Mouse (Mus musculus) midbrain, embryonic 13.5 days (tissue): Measurements from ENCODE around the gene Exoc4. TPM values are rescaled to one million over a fixed set of nuclear protein-coding genes. Genes with fewer than 3 reads are reported as not detected.

Experiments
- ATAC-seq: fragments of 200-750 bp; cut with Nextera tagmentation; 2 replicates; pipeline ENCODE4 v1.8.0; 2017; ENCODE audit warnings: mild to moderate bottlenecking, moderate TSS enrichment, moderate library complexity
- H3K27ac ChIP-seq: fragments of 300-500 bp; sonication (generic); 2 replicates; pipeline ENCODE4 v1.5.1; 2015; ENCODE audit warnings: inconsistent platforms, mild to moderate bottlenecking, moderate library complexity
- H3K27me3 ChIP-seq: fragments of 300-500 bp; sonication (generic); 2 replicates; pipeline ENCODE4 v1.6.1; 2015; ENCODE audit warnings: mild to moderate bottlenecking, inconsistent platforms
- H3K36me3 ChIP-seq: fragments of 300-500 bp; sonication (generic); 2 replicates; pipeline ENCODE4 v1.6.1; 2015; ENCODE audit warnings: mild to moderate bottlenecking, inconsistent platforms
- H3K4me1 ChIP-seq: fragments of 300-500 bp; sonication (generic); replicated peaks from 2 replicates; pipeline ENCODE4 v1.6.1; 2015; ENCODE audit warnings: inconsistent platforms
- H3K4me2 ChIP-seq: fragments of 300-500 bp; sonication (generic); replicated peaks from 2 replicates; pipeline ENCODE4 v1.6.1; 2015; ENCODE audit warnings: moderate library complexity, mild to moderate bottlenecking, inconsistent platforms
- H3K4me3 ChIP-seq: fragments of 300-500 bp; sonication (generic); replicated peaks from 2 replicates; pipeline ENCODE4 v1.5.1; 2015; ENCODE audit warnings: mild to moderate bottlenecking, inconsistent platforms
- H3K9ac ChIP-seq: fragments of 300-500 bp; sonication (generic); replicated peaks from 2 replicates; pipeline ENCODE4 v1.6.1; 2015; ENCODE audit warnings: mild to moderate bottlenecking, inconsistent platforms
- H3K9me3 ChIP-seq: fragments of 300-500 bp; sonication (generic); 2 replicates; pipeline ENCODE4 v1.6.1; 2016; ENCODE audit warnings: mild to moderate bottlenecking, inconsistent platforms
- WGBS: fragments of 180-500 bp; shearing (Covaris S2); methylation state at CpG from one replicate; pipeline ENCODE4 v1.1.7; 2015; 5-methylcytosine and 5-hydroxymethylcytosine counted together
- polyA plus RNA-seq: library from polyadenylated mRNA; unstranded; fragments of >200 nt; fragmentation: Nextera tagmentation; extraction: Ambion mirVana; gene quantifications from 2 replicates; pipeline ENCODE4 v1.2.1, GENCODE M21; 2015

Exoc4 gene
- polyA plus RNA-seq, 1 experiment from 2014 or later, result 50.7 TPM

GRCm38 (mm10) chr6:33489788-33490187, 240.9 kb downstream of the Exoc4 start:
- H3K4me1 ChIP-seq, result no peaks in the 10 kb centered on the region
- H3K27ac ChIP-seq, result no peak overlapping the region
- no peak overlapping the region for H3K4me2 ChIP-seq
- no peak for ATAC-seq
- H3K9ac ChIP-seq, result no peak overlapping the region
- WGBS, result 95% methylated on average over 2 of the region's 2 CpGs
- no peak overlapping the region for H3K4me3 ChIP-seq
- no peaks in the 10 kb centered on the region for H3K9me3 ChIP-seq
- no peaks in the 10 kb centered on the region for H3K27me3 ChIP-seq
- no peaks in the 10 kb centered on the region for H3K36me3 ChIP-seq

- Histone ChIP-seq H3K27ac (no peak overlapping the region), H3K4me2 (no peak overlapping the region), H3K36me3 (no peaks in the 10 kb centered on the region), H3K27me3 (no peaks in the 10 kb centered on the region), H3K9ac (no peak overlapping the region), H3K4me1 (peaks cover 15% of the 10 kb centered on the region), H3K9me3 (no peaks in the 10 kb centered on the region), H3K4me3 (no peak overlapping the region)
- WGBS, result 58% methylated on average over 6 of the region's 6 CpGs
- ATAC-seq, result no peak
These were observed 247.4 kb downstream of the Exoc4 start for GRCm38 (mm10) chr6:33496141-33496855.

GRCm38 (mm10) chr6:33497348-33497747, 248.5 kb downstream of the Exoc4 start:
- H3K9ac ChIP-seq, result no peak overlapping the region
- H3K9me3 ChIP-seq, result no peaks in the 10 kb centered on the region
- peaks cover 15% of the 10 kb centered on the region for H3K4me1 ChIP-seq
- no peak overlapping the region for H3K27ac ChIP-seq
- no peaks in the 10 kb centered on the region for H3K36me3 ChIP-seq
- no peak overlapping the region for H3K4me2 ChIP-seq
- no peaks in the 10 kb centered on the region for H3K27me3 ChIP-seq
- H3K4me3 ChIP-seq, result no peak overlapping the region
- 0 out of 2 replicates have a peak, but pooled peaks have one; percentile 30 for ATAC-seq

GRCm38 (mm10) chr6:33502388-33502787, 253.5 kb downstream of the Exoc4 start:
- Histone ChIP-seq H3K36me3 (no peaks in the 10 kb centered on the region), H3K9ac (no peak overlapping the region), H3K9me3 (no peaks in the 10 kb centered on the region), H3K27ac (no peak overlapping the region), H3K4me1 (peaks cover 7% of the 10 kb centered on the region), H3K27me3 (no peaks in the 10 kb centered on the region), H3K4me2 (no peak overlapping the region), H3K4me3 (no peak overlapping the region)
- ATAC-seq, result no peak
- WGBS, result 49% methylated on average over 4 of the region's 4 CpGs

- Histone ChIP-seq H3K27me3 (no peaks in the 10 kb centered on the region), H3K36me3 (no peaks in the 10 kb centered on the region), H3K9me3 (no peaks in the 10 kb centered on the region), H3K4me2 (no peak overlapping the region), H3K4me1 (peaks cover 5% of the 10 kb centered on the region; the same call in 1 of the 2 replicates), H3K4me3 (no peak overlapping the region), H3K27ac (no peak overlapping the region), H3K9ac (no peak overlapping the region)
- 86% methylated on average over 3 of the region's 3 CpGs for WGBS
- no peak for ATAC-seq
These were observed 254.5 kb downstream of the Exoc4 start for GRCm38 (mm10) chr6:33503381-33503780.

- Histone ChIP-seq H3K4me2 (no peak overlapping the region), H3K4me3 (no peak overlapping the region), H3K4me1 (peaks cover 5% of the 10 kb centered on the region; the same call in 1 of the 2 replicates), H3K36me3 (0 out of 2 replicates have a peak, but pooled peaks cover 6% of the 10 kb centered on the region), H3K27me3 (no peaks in the 10 kb centered on the region), H3K9ac (no peak overlapping the region), H3K9me3 (no peaks in the 10 kb centered on the region), H3K27ac (no peak overlapping the region)
- no peak for ATAC-seq
These were observed 258.2 kb downstream of the Exoc4 start for GRCm38 (mm10) chr6:33507134-33507533.

GRCm38 (mm10) chr6:33515391-33515790, 266.5 kb downstream of the Exoc4 start:
- H3K27me3 ChIP-seq, result no peaks in the 10 kb centered on the region
- H3K27ac ChIP-seq, result no peak overlapping the region; the same call in 1 of the 2 replicates
- H3K36me3 ChIP-seq, result 0 out of 2 replicates have a peak, but pooled peaks cover 6% of the 10 kb centered on the region
- H3K4me1 ChIP-seq, result peaks cover 7% of the 10 kb centered on the region; the same call in 1 of the 2 replicates
- no peak for ATAC-seq
- H3K9ac ChIP-seq, result no peak overlapping the region
- no peak overlapping the region for H3K4me3 ChIP-seq
- WGBS, result 42% methylated on average over 4 of the region's 4 CpGs
- no peaks in the 10 kb centered on the region for H3K9me3 ChIP-seq
- no peak overlapping the region for H3K4me2 ChIP-seq

GRCm38 (mm10) chr6:33516798-33517197, 267.9 kb downstream of the Exoc4 start:
- Histone ChIP-seq H3K4me3 (no peak overlapping the region), H3K9ac (no peak overlapping the region), H3K27ac (no peak overlapping the region), H3K4me2 (no peak overlapping the region), H3K36me3 (no peaks in the 10 kb centered on the region), H3K27me3 (no peaks in the 10 kb centered on the region), H3K4me1 (peaks cover 7% of the 10 kb centered on the region; the same call in 1 of the 2 replicates), H3K9me3 (no peaks in the 10 kb centered on the region)
- WGBS, result 83% methylated on average over 6 of the region's 6 CpGs
- no peak for ATAC-seq

GRCm38 (mm10) chr6:33517890-33518410, 269.1 kb downstream of the Exoc4 start:
- Histone ChIP-seq H3K9ac (no peak overlapping the region), H3K9me3 (no peaks in the 10 kb centered on the region), H3K4me2 (no peak overlapping the region), H3K4me1 (peaks cover 7% of the 10 kb centered on the region; the same call in 1 of the 2 replicates), H3K36me3 (no peaks in the 10 kb centered on the region), H3K27me3 (no peaks in the 10 kb centered on the region), H3K4me3 (no peak overlapping the region), H3K27ac (no peak overlapping the region)
- WGBS, result 47% methylated on average over 5 of the region's 5 CpGs
- ATAC-seq, result no peak

GRCm38 (mm10) chr6:33525695-33526366, 276.9 kb downstream of the Exoc4 start:
- no peaks in the 10 kb centered on the region for H3K4me1 ChIP-seq
- no peak for ATAC-seq

GRCm38 (mm10) chr6:33540356-33540755, 291.5 kb downstream of the Exoc4 start:
- no peak for ATAC-seq
- no peak overlapping the region for H3K4me3 ChIP-seq
- no peak overlapping the region for H3K9ac ChIP-seq
- no peaks in the 10 kb centered on the region for H3K36me3 ChIP-seq
- H3K9me3 ChIP-seq, result no peaks in the 10 kb centered on the region
- H3K4me1 ChIP-seq, result no peaks in the 10 kb centered on the region
- no peak overlapping the region for H3K4me2 ChIP-seq
- WGBS, result 71% methylated on average over 1 of the region's 1 CpGs
- H3K27ac ChIP-seq, result no peak overlapping the region
- no peaks in the 10 kb centered on the region for H3K27me3 ChIP-seq

More at GRCm38 (mm10) chr6:33525695-33526366, 276.9 kb downstream of the Exoc4 start:
- Histone ChIP-seq H3K9ac (no peak overlapping the region), H3K36me3 (no peaks in the 10 kb centered on the region), H3K27ac (no peak overlapping the region), H3K27me3 (no peaks in the 10 kb centered on the region), H3K4me3 (no peak overlapping the region), H3K4me2 (no peak overlapping the region), H3K9me3 (no peaks in the 10 kb centered on the region)
- 82% methylated on average over 7 of the region's 7 CpGs for WGBS

GRCm38 (mm10) chr6:33542712-33543111, 293.8 kb downstream of the Exoc4 start:
- 89% methylated on average over 6 of the region's 6 CpGs for WGBS
- Histone ChIP-seq H3K4me2 (no peak overlapping the region), H3K4me3 (no peak overlapping the region), H3K4me1 (no peaks in the 10 kb centered on the region), H3K36me3 (no peaks in the 10 kb centered on the region), H3K27me3 (no peaks in the 10 kb centered on the region), H3K9me3 (no peaks in the 10 kb centered on the region; the same call in 1 of the 2 replicates), H3K27ac (no peak overlapping the region), H3K9ac (no peak overlapping the region)
- ATAC-seq, result no peak
